Mouse (Mus musculus) thymus, adult 2 months (tissue): ENCODE measurements at regions not wholly inside any gene's neighbourhood (a gene's known extent, or its start where the extent isn't known, plus 50 kb on each side); places are given as distances from the start of the nearest gene placed in this dataset.

Experiments used
- CTCF ChIP-seq: fragments of 200-500 bp; IDR thresholded peaks from 2 replicates; pipeline ENCODE4 v1.5.1; 2012; ENCODE audit warnings: mild to moderate bottlenecking, control low read depth, low read length, moderate library complexity, borderline replicate concordance; ENCODE audit not compliant: control insufficient read depth, poor library complexity, insufficient read depth; ENCODE audit errors: extremely low read depth
- POLR2A ChIP-seq: fragments of 200-500 bp; IDR thresholded peaks from 2 replicates; pipeline ENCODE4 v1.6.1; 2012; ENCODE audit warnings: mild to moderate bottlenecking, low read length, control low read depth, moderate library complexity; ENCODE audit not compliant: control insufficient read depth, poor library complexity, insufficient read depth; ENCODE audit errors: extremely low read depth

DNA sequence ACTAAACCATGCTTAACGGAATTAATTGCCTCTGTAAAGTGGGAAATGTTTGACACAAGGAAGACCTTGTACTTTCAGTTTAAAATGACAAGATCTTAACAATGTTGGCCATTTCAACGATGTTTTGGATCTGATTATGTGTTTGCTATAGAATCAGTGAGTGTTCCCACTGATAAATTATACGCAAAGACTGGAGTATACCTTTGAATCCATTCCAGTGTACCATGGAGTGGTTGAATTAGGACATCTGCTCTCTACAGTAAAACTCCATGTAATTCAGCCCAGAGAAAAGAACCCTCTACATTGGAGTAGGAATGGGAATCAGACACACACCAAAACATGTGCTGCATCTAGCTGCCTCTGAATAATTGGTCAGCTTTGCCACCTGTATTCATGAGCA is 437.1 kb downstream of the Chl1 start:
- TF ChIP-seq CTCF = no peak
- no peak for TF ChIP-seq POLR2A
